Mouse (Mus musculus) MEL (cell line): ENCODE measurements around the gene Zeb2.
A peak's percentile ranks its signal among the peaks of the same experiment; 100 is the strongest.

Source experiments
- CTCF ChIP-seq, 3 experiments: IDR thresholded peaks in 2 of 3; conservative IDR thresholded peaks in 1 of 3; 2 replicates each; pipeline ENCODE4 v1.5.1; 2011 to 2012; ENCODE audit warnings: low read length in 3 of 3, low read depth in 2 of 3, mild to moderate bottlenecking in 2 of 3, improper control_type of control experiment in 1 of 3, inconsistent platforms in 1 of 3, mixed read lengths in 1 of 3, moderate library complexity in 1 of 3; ENCODE audit not compliant: control insufficient read depth in 1 of 3, insufficient read depth in 1 of 3, poor library complexity in 1 of 3, severe bottlenecking in 1 of 3
- POLR2A ChIP-seq, 2 experiments: IDR thresholded peaks; 2 replicates each; pipeline ENCODE4 v1.6.1; 2011 to 2012; ENCODE audit warnings: low read length in 2 of 2, mild to moderate bottlenecking in 2 of 2, control low read depth in 1 of 2, improper control_type of control experiment in 1 of 2, low read depth in 1 of 2, moderate library complexity in 1 of 2; ENCODE audit not compliant: control insufficient read depth in 1 of 2, insufficient read depth in 1 of 2, poor library complexity in 1 of 2
- ZC3H11A ChIP-seq: IDR thresholded peaks from 2 replicates; pipeline ENCODE4 v1.6.1; 2012; ENCODE audit warnings: low read depth, mild to moderate bottlenecking, inconsistent platforms, low read length, improper control_type of control experiment

DNA sequence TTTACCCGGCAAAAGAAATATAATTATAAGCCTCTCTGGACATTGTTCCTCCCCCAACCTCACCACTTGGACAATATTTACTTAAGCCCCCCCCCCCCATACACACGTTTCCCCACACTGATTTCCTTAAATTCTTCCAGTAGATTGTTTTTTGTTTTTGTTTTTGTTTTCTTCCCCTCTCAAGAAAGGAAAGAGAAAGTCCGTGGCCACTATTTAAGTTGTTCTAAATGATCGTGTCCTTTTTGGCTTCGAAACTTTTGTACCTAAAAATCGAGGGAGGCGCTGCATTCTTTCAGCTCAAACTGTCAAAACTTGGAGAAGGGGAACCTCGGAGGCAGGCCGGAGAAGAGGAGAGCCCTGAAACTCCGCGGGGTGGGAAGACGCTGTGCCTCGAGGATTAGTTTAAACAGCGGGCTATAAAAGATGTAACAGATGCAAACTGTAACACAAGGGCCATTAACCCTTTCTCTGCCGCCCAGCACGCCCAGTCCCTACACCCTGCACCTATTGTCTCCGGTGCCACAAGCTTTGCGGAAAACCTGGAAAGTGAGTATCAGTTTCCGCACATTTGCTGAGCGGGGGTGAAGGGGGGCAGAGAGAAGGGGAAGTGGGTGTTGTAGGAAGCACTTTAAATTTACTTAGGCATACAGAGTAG lies 6.3 kb downstream of the Zeb2 start:
- 0 out of 2 replicates have a peak, but pooled peaks have one; percentile 1 for TF ChIP-seq ZC3H11A
- TF ChIP-seq POLR2A (IDR thresholded peaks at IDR 0.05; ENCODE audit: control insufficient read depth in 1 of 2, insufficient read depth in 1 of 2, low read depth in 1 of 2, low read length in 2 of 2, poor library complexity in 1 of 2), result no peak; a peak in 1 of 4 replicates
- no peak for TF ChIP-seq CTCF (IDR thresholded peaks at IDR 0.05 in 2 of 3, conservative IDR thresholded peaks at IDR 0.05 in 1 of 3; ENCODE audit: control insufficient read depth in 1 of 3, insufficient read depth in 1 of 3, low read depth in 2 of 3, low read length in 3 of 3, poor library complexity in 1 of 3, severe bottlenecking in 1 of 3)
